Mouse (Mus musculus) MEL (cell line): ENCODE measurements around the gene Zfp131. TPM values are rescaled to one million over a fixed set of nuclear protein-coding genes. Genes with fewer than 3 reads are reported as not detected.

Source experiments
- DNase-seq: peaks from one replicate; pipeline ENCODE4 v3.0.0; 2011; ENCODE audit warnings: low read depth, low spot score
- H3K27ac ChIP-seq: 2 replicates; pipeline ENCODE4 v1.5.1; 2012; ENCODE audit warnings: low read depth, mild to moderate bottlenecking, control low read depth, low read length, moderate library complexity; ENCODE audit not compliant: control insufficient read depth
- H3K27me3 ChIP-seq, 2 experiments: fragments of 150-350 bp in 1 of 2; sonication (generic) in 1 of 2; 2 replicates each; pipeline ENCODE4 v1.6.1; 2012; ENCODE audit warnings: low read length in 2 of 2, mild to moderate bottlenecking in 2 of 2, improper control_type of control experiment in 1 of 2, moderate library complexity in 1 of 2; ENCODE audit not compliant: insufficient read depth in 2 of 2, control insufficient read depth in 1 of 2
- H3K36me3 ChIP-seq, 2 experiments: 2 replicates each; pipeline ENCODE4 v1.6.1; 2012 to 2014; ENCODE audit warnings: low read length in 2 of 2, improper control_type of control experiment in 1 of 2, inconsistent platforms in 1 of 2, mild to moderate bottlenecking in 1 of 2; ENCODE audit not compliant: insufficient read depth in 2 of 2, control insufficient read depth in 1 of 2
- H3K4me1 ChIP-seq, 2 experiments: fragments of 150-350 bp in 1 of 2; sonication (generic) in 1 of 2; 2 replicates each; pipeline ENCODE4 v1.6.1; 2012; ENCODE audit warnings: low read length in 2 of 2, improper control_type of control experiment in 1 of 2, mild to moderate bottlenecking in 1 of 2; ENCODE audit not compliant: insufficient read depth in 2 of 2, control insufficient read depth in 1 of 2
- H3K4me3 ChIP-seq, 2 experiments: fragments of 150-350 bp in 1 of 2; sonication (generic) in 1 of 2; 2 replicates each; pipeline ENCODE4 v1.5.1; 2012; ENCODE audit warnings: low read depth in 2 of 2, low read length in 2 of 2, mild to moderate bottlenecking in 2 of 2, moderate library complexity in 2 of 2, control low read depth in 1 of 2, improper control_type of control experiment in 1 of 2; ENCODE audit not compliant: control insufficient read depth in 1 of 2, insufficient read depth in 1 of 2
- H3K79me2 ChIP-seq: 2 replicates; pipeline ENCODE4 v1.6.1; 2012; ENCODE audit warnings: mild to moderate bottlenecking, low read length, moderate library complexity; ENCODE audit not compliant: control insufficient read depth, poor library complexity, insufficient read depth
- H3K9ac ChIP-seq: 2 replicates; pipeline ENCODE4 v1.6.1; 2012; ENCODE audit warnings: low read depth, mild to moderate bottlenecking, control low read depth, low read length, moderate library complexity; ENCODE audit not compliant: control insufficient read depth, poor library complexity, severe bottlenecking
- H3K9me3 ChIP-seq: fragments of 150-350 bp; sonication (generic); replicated peaks from 2 replicates; pipeline ENCODE4 v1.6.1; 2012; ENCODE audit warnings: mild to moderate bottlenecking, low read length, improper control_type of control experiment, moderate library complexity; ENCODE audit not compliant: insufficient read depth
- CHD1 ChIP-seq: IDR thresholded peaks from 2 replicates; pipeline ENCODE4 v1.6.1; 2012; ENCODE audit warnings: low read depth, mild to moderate bottlenecking, inconsistent platforms, low read length, improper control_type of control experiment
- CHD2 ChIP-seq: IDR thresholded peaks from 2 replicates; pipeline ENCODE4 v1.6.1; 2011; ENCODE audit warnings: low read length, improper control_type of control experiment
- CTCF ChIP-seq, 3 experiments: IDR thresholded peaks in 2 of 3; conservative IDR thresholded peaks in 1 of 3; 2 replicates each; pipeline ENCODE4 v1.5.1; 2011 to 2012; ENCODE audit warnings: low read length in 3 of 3, low read depth in 2 of 3, mild to moderate bottlenecking in 2 of 3, improper control_type of control experiment in 1 of 3, inconsistent platforms in 1 of 3, mixed read lengths in 1 of 3, moderate library complexity in 1 of 3; ENCODE audit not compliant: control insufficient read depth in 1 of 3, insufficient read depth in 1 of 3, poor library complexity in 1 of 3, severe bottlenecking in 1 of 3
- E2F4 ChIP-seq: IDR thresholded peaks from 2 replicates; pipeline ENCODE4 v1.6.1; 2011; ENCODE audit warnings: low read depth, low read length, improper control_type of control experiment, borderline replicate concordance
- ELF1 ChIP-seq: IDR thresholded peaks from 2 replicates; pipeline ENCODE4 v1.6.1; 2014; ENCODE audit warnings: low read depth, mild to moderate bottlenecking, inconsistent platforms, low read length, improper control_type of control experiment, moderate library complexity
- EP300 ChIP-seq, 2 experiments: IDR thresholded peaks; 2 replicates each; pipeline ENCODE4 v1.6.1; 2011; ENCODE audit warnings: improper control_type of control experiment in 2 of 2, low read length in 2 of 2, low read depth in 1 of 2, mild to moderate bottlenecking in 1 of 2
- GATA1 ChIP-seq: IDR thresholded peaks from 2 replicates; pipeline ENCODE4 v1.6.1; 2011; ENCODE audit warnings: low read depth, low read length, improper control_type of control experiment
- HCFC1 ChIP-seq: IDR thresholded peaks from 2 replicates; pipeline ENCODE4 v1.6.1; 2012; ENCODE audit warnings: low read depth, mild to moderate bottlenecking, inconsistent platforms, low read length, improper control_type of control experiment, moderate library complexity
- JUND ChIP-seq: IDR thresholded peaks from 2 replicates; pipeline ENCODE4 v1.6.1; 2011; ENCODE audit warnings: low read depth, mild to moderate bottlenecking, improper control_type of control experiment, low read length
- KAT2A ChIP-seq: conservative IDR thresholded peaks from 2 replicates; pipeline ENCODE4 v1.6.1; 2012; ENCODE audit warnings: low read depth, low read length, improper control_type of control experiment, inconsistent platforms
- MAFK ChIP-seq: IDR thresholded peaks from 2 replicates; pipeline ENCODE4 v1.6.1; 2011; ENCODE audit warnings: low read depth, mild to moderate bottlenecking, low read length, improper control_type of control experiment, borderline replicate concordance
- MAZ ChIP-seq: IDR thresholded peaks from 2 replicates; pipeline ENCODE4 v1.6.1; 2012; ENCODE audit warnings: low read depth, mild to moderate bottlenecking, inconsistent platforms, low read length, improper control_type of control experiment
- MEF2A ChIP-seq: IDR thresholded peaks from 2 replicates; pipeline ENCODE4 v1.6.1; 2014; ENCODE audit warnings: low read depth, mild to moderate bottlenecking, inconsistent platforms, low read length, improper control_type of control experiment; ENCODE audit not compliant: poor library complexity, insufficient replicate concordance, severe bottlenecking; ENCODE audit errors: extremely low read depth
- MXI1 ChIP-seq: IDR thresholded peaks from 2 replicates; pipeline ENCODE4 v1.6.1; 2011; ENCODE audit warnings: mild to moderate bottlenecking, low read depth, low read length, improper control_type of control experiment
- MYC ChIP-seq: IDR thresholded peaks from 2 replicates; pipeline ENCODE4 v1.6.1; 2011; ENCODE audit warnings: low read depth, mild to moderate bottlenecking, low read length, improper control_type of control experiment, moderate library complexity
- NELFE ChIP-seq: IDR thresholded peaks from 2 replicates; pipeline ENCODE4 v1.6.1; 2011; ENCODE audit warnings: low read depth, low read length, improper control_type of control experiment
- POLR2A ChIP-seq, 2 experiments: IDR thresholded peaks; 2 replicates each; pipeline ENCODE4 v1.6.1; 2011 to 2012; ENCODE audit warnings: low read length in 2 of 2, mild to moderate bottlenecking in 2 of 2, control low read depth in 1 of 2, improper control_type of control experiment in 1 of 2, low read depth in 1 of 2, moderate library complexity in 1 of 2; ENCODE audit not compliant: control insufficient read depth in 1 of 2, insufficient read depth in 1 of 2, poor library complexity in 1 of 2
- POLR2AphosphoS2 ChIP-seq: IDR thresholded peaks from 2 replicates; pipeline ENCODE4 v1.6.1; 2011; ENCODE audit warnings: low read length, improper control_type of control experiment
- RAD21 ChIP-seq: IDR thresholded peaks from 2 replicates; pipeline ENCODE4 v1.6.1; 2011; ENCODE audit warnings: mild to moderate bottlenecking, low read depth, low read length, improper control_type of control experiment
- RCOR1 ChIP-seq: IDR thresholded peaks from 2 replicates; pipeline ENCODE4 v1.6.1; 2012; ENCODE audit warnings: low read depth, mild to moderate bottlenecking, inconsistent platforms, low read length, improper control_type of control experiment
- SIN3A ChIP-seq: IDR thresholded peaks from 2 replicates; pipeline ENCODE4 v1.6.1; 2012; ENCODE audit warnings: low read length, improper control_type of control experiment, inconsistent platforms
- TAL1 ChIP-seq: IDR thresholded peaks from 2 replicates; pipeline ENCODE4 v1.6.1; 2012; ENCODE audit warnings: mild to moderate bottlenecking, inconsistent platforms, low read length, moderate library complexity, mixed read lengths
- TBP ChIP-seq: IDR thresholded peaks from 2 replicates; pipeline ENCODE4 v1.8.0; 2011; ENCODE audit warnings: low read depth, low read length, improper control_type of control experiment
- TCF12 ChIP-seq: IDR thresholded peaks from 2 replicates; pipeline ENCODE4 v1.6.1; 2014; ENCODE audit warnings: low read depth, mild to moderate bottlenecking, inconsistent platforms, low read length, improper control_type of control experiment, moderate library complexity
- UBTF ChIP-seq: IDR thresholded peaks from 2 replicates; pipeline ENCODE4 v1.6.1; 2012; ENCODE audit warnings: low read depth, mild to moderate bottlenecking, inconsistent platforms, low read length, improper control_type of control experiment, moderate library complexity, borderline replicate concordance; ENCODE audit not compliant: insufficient read depth
- ZKSCAN1 ChIP-seq: IDR thresholded peaks from 2 replicates; pipeline ENCODE4 v1.6.1; 2012; ENCODE audit warnings: low read depth, mild to moderate bottlenecking, inconsistent platforms, low read length, improper control_type of control experiment, moderate library complexity
- ZMIZ1 ChIP-seq: IDR thresholded peaks from 2 replicates; pipeline ENCODE4 v1.6.1; 2012; ENCODE audit warnings: low read depth, mild to moderate bottlenecking, inconsistent platforms, low read length, improper control_type of control experiment, moderate library complexity
- ZNF384 ChIP-seq: IDR thresholded peaks from 2 replicates; pipeline ENCODE4 v1.6.1; 2012; ENCODE audit warnings: low read depth, mild to moderate bottlenecking, inconsistent platforms, low read length, improper control_type of control experiment
- polyA plus RNA-seq, 2 experiments: library from polyadenylated mRNA; stranded (reverse) in 1 of 2; unstranded in 1 of 2; fragments of >175 nt in 1 of 2; fragments of >200 nt in 1 of 2; gene quantifications; 2 replicates each; pipeline versions ENCODE4 v1.2.1 to v1.2.4; 2012; ENCODE audit warnings: low replicate concordance in 2 of 2, low read depth in 1 of 2; ENCODE audit not compliant: insufficient read length in 2 of 2, insufficient read depth in 1 of 2, missing spikeins in 1 of 2
- total RNA-seq: library from RNA; depleted of rRNA; stranded (reverse); fragments of 300-350 nt; gene quantifications from 2 replicates; pipeline ENCODE4 v1.2.3, GENCODE M21; 2012

Zfp131 gene
- total and polyA plus RNA-seq, 3 experiments = 40.3 to 250 (median 152) TPM

GRCm38 (mm10) chr13:119729406-119729805, 61.3 kb downstream of the Zfp131 start:
- TF ChIP-seq CHD1 (no peak), MXI1 (no peak), ELF1 (no peak), JUND (no peak), ZKSCAN1 (no peak), TCF12 (no peak), GATA1 (no peak), POLR2A (IDR thresholded peaks at IDR 0.05; ENCODE audit: control insufficient read depth in 1 of 2, insufficient read depth in 1 of 2, low read depth in 1 of 2, low read length in 2 of 2, poor library complexity in 1 of 2) (no peak), SIN3A (no peak), CTCF (IDR thresholded peaks at IDR 0.05 in 2 of 3, conservative IDR thresholded peaks at IDR 0.05 in 1 of 3; ENCODE audit: control insufficient read depth in 1 of 3, insufficient read depth in 1 of 3, low read depth in 2 of 3, low read length in 3 of 3, poor library complexity in 1 of 3, severe bottlenecking in 1 of 3) (no peak), HCFC1 (no peak), MYC (no peak), RAD21 (no peak), POLR2AphosphoS2 (no peak)
- Histone ChIP-seq H3K9me3 (no peaks in the 10 kb centered on the region), H3K9ac (no peak overlapping the region), H3K36me3 (no peaks in the 10 kb centered on the region), H3K27me3 (peaks cover 0 to 2% of the 10 kb centered on the region in 2 experiments; a peak in 2 of 4 replicates), H3K4me3 (no peak overlapping the region), H3K4me1 (no peaks in the 10 kb centered on the region), H3K27ac (no peak overlapping the region), H3K79me2 (no peaks in the 10 kb centered on the region)
- no peak for DNase-seq

GRCm38 (mm10) chr13:119727608-119728387, 62.9 kb downstream of the Zfp131 start:
- H3K4me3 ChIP-seq = no peak overlapping the region

More at GRCm38 (mm10) chr13:119727608-119728387, 62.9 kb downstream of the Zfp131 start:
- no peaks in the 10 kb centered on the region for H3K4me1 ChIP-seq
- no peak overlapping the region for H3K9ac ChIP-seq
- H3K9me3 ChIP-seq = no peaks in the 10 kb centered on the region
- H3K36me3 ChIP-seq = no peaks in the 10 kb centered on the region
- no peaks in the 10 kb centered on the region for H3K79me2 ChIP-seq
- DNase-seq = no peak
- no peak overlapping the region for H3K27ac ChIP-seq
- TF ChIP-seq TBP (no peak), MAZ (no peak), TCF12 (no peak), TAL1 (no peak), EP300 (IDR thresholded peaks at IDR 0.05; ENCODE audit: low read depth in 1 of 2, low read length in 2 of 2) (no peak), JUND (no peak), KAT2A (no peak), ZNF384 (no peak), CHD2 (no peak), MAFK (no peak), MEF2A (no peak), UBTF (no peak), ELF1 (no peak), NELFE (no peak), E2F4 (no peak), ZMIZ1 (no peak), RCOR1 (no peak)
- TF ChIP-seq, all 39 proteins: peak for 0
- H3K27me3 ChIP-seq = peaks cover 0 to 2% of the 10 kb centered on the region in 2 experiments; a peak in 2 of 4 replicates
